Mouse (Mus musculus) CD4-positive naive resting alpha-beta T cell, adult 76 days (primary cell): ENCODE results near the gene Cbx3. TPM values are rescaled to one million over a fixed set of nuclear protein-coding genes. Genes with fewer than 3 reads are reported as not detected.

ENCODE experiments used
- total RNA-seq: library from RNA; stranded (reverse); gene quantifications from one replicate; pipeline ENCODE4 v1.2.4, GENCODE M21; 2023

Gene Cbx3
- total RNA-seq: 117 TPM

GRCm38 (mm10) chr6:51470311-51471178 lies at the start of gene Cbx3:
Cbx3 (plus strand) TSS chr6:51470360.

GRCm38 (mm10) chr6:51432535-51433397 lies 37.4 kb upstream of the Cbx3 start, which contains the start of gene Nfe2l3:
Nfe2l3 (plus strand) TSS chr6:51432670.

GRCm38 (mm10) chr6:51469715-51470310 lies 347 bp upstream of the Cbx3 start, which contains the start of gene Hnrnpa2b1:
Hnrnpa2b1 (minus strand) TSS chr6:51469894.

GRCm38 (mm10) chr6:51523807-51524320 lies 53.7 kb downstream of the Cbx3 start, which contains the start of gene Snx10:
Snx10 (plus strand) TSS chr6:51523901.

Other genes starting within 250 kb of the Cbx3 start
- not detected for gene Nfe2l3, start 37.7 kb upstream of the Cbx3 start, total RNA-seq
- 806 TPM for gene Hnrnpa2b1, start 466 bp upstream of the Cbx3 start, total RNA-seq
- 6.6 TPM for gene Snx10, start 53.5 kb downstream of the Cbx3 start, total RNA-seq